Mouse (Mus musculus): ENCODE results near the gene Olfr155. TPM values are rescaled to one million over a fixed set of nuclear protein-coding genes. Genes with fewer than 3 reads are reported as not detected.

Olfr155 gene
- total and polyA plus RNA-seq, 2 experiments: not detected

DNA sequence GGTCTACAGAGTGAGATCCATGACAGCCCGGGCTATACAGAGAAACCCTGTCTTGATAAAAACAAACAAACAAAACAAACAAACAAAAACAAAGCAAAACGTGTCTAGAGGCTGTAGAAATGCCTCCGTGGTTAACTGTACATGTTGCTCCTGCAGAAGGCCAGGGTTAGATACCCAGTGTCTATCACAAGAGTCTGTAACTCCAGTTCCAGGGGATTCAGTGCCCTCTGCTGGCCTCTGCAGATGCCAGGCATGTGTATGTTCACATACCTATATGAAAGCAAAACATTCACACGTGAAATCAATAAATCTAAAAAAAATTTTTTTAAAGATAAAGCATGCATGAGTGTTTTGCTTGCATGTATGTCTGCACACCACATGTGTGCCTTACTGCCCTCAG, 11.9 kb downstream of the Olfr155 start:
- no peak for DNase-seq (ENCODE audit: extremely low read depth, low read depth, low spot score)
- WGBS: 56% methylated on average over 4 of the region's 4 CpGs
- H3K4me1 ChIP-seq (ENCODE audit: control insufficient read depth, insufficient read depth, low read length): no peaks in the 10 kb centered on the region
- H3K36me3 ChIP-seq (ENCODE audit: control insufficient read depth, insufficient read depth, low read length): no peaks in the 10 kb centered on the region
- H3K9ac ChIP-seq (ENCODE audit: low read depth, low read length): no peak overlapping the region
- H3K27ac ChIP-seq (replicated peaks; ENCODE audit: insufficient read depth, low read depth, low read length): no peak overlapping the region
- H3K79me2 ChIP-seq (ENCODE audit: control insufficient read depth, insufficient read depth, low read length): no peaks in the 10 kb centered on the region
- H3K4me3 ChIP-seq (ENCODE audit: insufficient read depth, low read depth, low read length): no peak overlapping the region
- no peaks in the 10 kb centered on the region for H3K27me3 ChIP-seq (ENCODE audit: control insufficient read depth, insufficient read depth, low read length)
- TF ChIP-seq CTCF (IDR thresholded peaks at IDR 0.05; ENCODE audit: low read depth, low read length): no peak
- no peak for TF ChIP-seq POLR2A (IDR thresholded peaks at IDR 0.05; ENCODE audit: extremely low read depth, insufficient read depth, low read length)

DNA sequence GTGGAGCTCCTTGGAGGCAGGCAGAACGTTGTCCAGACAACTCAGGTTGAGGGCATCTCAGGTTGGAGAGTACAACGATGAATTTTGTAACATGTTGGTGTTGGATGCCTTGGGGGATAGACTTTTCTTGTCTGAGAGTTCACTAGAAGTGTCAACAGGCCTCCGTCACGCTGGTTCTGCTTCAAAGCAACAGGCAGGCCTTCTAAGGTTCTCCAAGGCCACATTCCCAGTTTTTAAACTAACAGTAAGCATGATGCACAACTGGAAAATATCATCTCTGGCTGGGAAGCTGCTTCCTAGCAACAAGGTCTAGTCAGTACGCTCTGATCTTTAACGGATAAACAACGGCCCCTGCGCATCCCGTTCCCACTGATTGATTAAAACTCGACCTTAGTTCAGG, 18.5 kb downstream of the Olfr155 start:
- no peak overlapping the region for H3K27ac ChIP-seq (replicated peaks; ENCODE audit: insufficient read depth, low read depth, low read length)
- H3K4me1 ChIP-seq (ENCODE audit: control insufficient read depth, insufficient read depth, low read length): no peaks in the 10 kb centered on the region
- H3K4me3 ChIP-seq (ENCODE audit: insufficient read depth, low read depth, low read length): no peak overlapping the region
- no peak for TF ChIP-seq CTCF (IDR thresholded peaks at IDR 0.05; ENCODE audit: low read depth, low read length)
- no peak for TF ChIP-seq POLR2A (IDR thresholded peaks at IDR 0.05; ENCODE audit: extremely low read depth, insufficient read depth, low read length)
- no peaks in the 10 kb centered on the region for H3K27me3 ChIP-seq (ENCODE audit: control insufficient read depth, insufficient read depth, low read length)
- no peak for DNase-seq (ENCODE audit: extremely low read depth, low read depth, low spot score)
- H3K36me3 ChIP-seq (ENCODE audit: control insufficient read depth, insufficient read depth, low read length): no peaks in the 10 kb centered on the region
- WGBS: 90% methylated on average over 10 of the region's 10 CpGs
- no peaks in the 10 kb centered on the region for H3K79me2 ChIP-seq (ENCODE audit: control insufficient read depth, insufficient read depth, low read length)
- H3K9ac ChIP-seq (ENCODE audit: low read depth, low read length): no peak overlapping the region

DNA sequence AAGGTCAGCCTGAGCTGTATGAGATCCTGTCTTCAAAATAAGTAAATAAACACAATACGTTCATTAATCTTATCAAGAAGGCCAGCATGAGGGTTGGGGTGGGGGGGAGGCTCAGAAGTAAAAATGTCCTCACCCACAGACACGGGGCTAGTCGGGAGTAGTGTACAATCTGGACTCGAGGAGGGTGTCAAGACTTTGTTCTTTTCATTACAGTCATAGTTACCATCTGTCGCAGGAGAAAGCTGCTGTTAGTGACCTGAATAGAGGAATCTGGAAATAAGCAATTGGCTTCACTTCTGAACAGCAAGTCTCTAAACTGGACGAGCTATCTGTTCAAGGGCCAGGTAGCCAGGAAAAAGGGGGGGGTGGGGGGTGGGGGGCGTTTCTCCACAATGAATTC, 23.1 kb downstream of the Olfr155 start:
- H3K4me1 ChIP-seq (ENCODE audit: control insufficient read depth, insufficient read depth, low read length): peaks cover 2% of the 10 kb centered on the region; the same call in 1 of the 2 replicates
- no peaks in the 10 kb centered on the region for H3K36me3 ChIP-seq (ENCODE audit: control insufficient read depth, insufficient read depth, low read length)
- no peak overlapping the region for H3K27ac ChIP-seq (replicated peaks; ENCODE audit: insufficient read depth, low read depth, low read length)
- H3K79me2 ChIP-seq (ENCODE audit: control insufficient read depth, insufficient read depth, low read length): no peaks in the 10 kb centered on the region
- TF ChIP-seq CTCF (IDR thresholded peaks at IDR 0.05; ENCODE audit: low read depth, low read length) (no peak), POLR2A (IDR thresholded peaks at IDR 0.05; ENCODE audit: extremely low read depth, insufficient read depth, low read length) (no peak)
- no peak overlapping the region for H3K4me3 ChIP-seq (ENCODE audit: insufficient read depth, low read depth, low read length)
- H3K27me3 ChIP-seq (ENCODE audit: control insufficient read depth, insufficient read depth, low read length): no peaks in the 10 kb centered on the region
- 53% methylated on average over 7 of the region's 7 CpGs for WGBS
- no peak for DNase-seq (ENCODE audit: extremely low read depth, low read depth, low spot score)
- no peak overlapping the region for H3K9ac ChIP-seq (ENCODE audit: low read depth, low read length)

DNA sequence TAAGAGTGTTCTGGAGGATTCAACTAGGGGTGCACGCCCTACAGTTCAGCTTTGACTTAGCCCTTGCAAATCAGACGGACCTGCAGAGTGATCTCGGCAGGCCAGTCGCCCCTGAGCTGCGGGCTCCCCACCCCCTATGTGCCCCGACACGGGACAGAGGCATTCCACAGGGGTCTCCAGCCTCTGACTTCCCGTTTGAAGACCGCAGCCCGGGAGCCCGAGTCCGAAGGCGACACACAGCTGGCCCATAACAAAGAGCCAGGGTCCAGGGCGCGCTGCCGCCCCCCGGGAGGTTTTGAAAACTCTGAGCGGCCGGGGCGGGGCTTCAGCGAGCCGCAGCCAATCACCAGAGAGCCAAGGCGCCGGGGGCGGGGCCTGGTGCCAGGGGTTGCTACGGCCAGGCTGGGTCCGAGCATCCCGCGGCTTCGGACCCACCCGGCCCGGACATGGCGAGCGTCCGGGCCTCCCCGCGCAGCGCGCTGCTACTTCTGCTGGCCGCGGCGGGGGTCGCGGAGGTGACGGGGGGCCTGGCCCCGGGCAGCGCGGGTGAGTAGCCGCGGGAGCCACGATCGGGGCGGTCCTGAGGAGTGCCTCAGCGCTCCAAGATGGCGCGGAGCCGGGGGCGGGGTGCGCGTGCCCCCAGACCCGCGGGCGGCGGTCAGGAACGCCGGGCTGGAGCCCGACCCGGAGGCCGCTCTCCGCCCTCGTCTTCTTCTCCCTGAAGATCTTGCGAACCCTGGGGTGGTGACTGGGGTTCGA, 24.0 kb downstream of the Olfr155 start, which contains the start of gene Reck:
Gene Reck (plus strand): TSS at position 371 of the 759 bp plus-strand sequence.
- no peak for TF ChIP-seq CTCF (IDR thresholded peaks at IDR 0.05; ENCODE audit: low read depth, low read length)
- TF ChIP-seq POLR2A (IDR thresholded peaks at IDR 0.05; ENCODE audit: extremely low read depth, insufficient read depth, low read length): no peak
- Histone ChIP-seq H3K79me2 (ENCODE audit: control insufficient read depth, insufficient read depth, low read length) (no peaks in the 10 kb centered on the region), H3K4me1 (ENCODE audit: control insufficient read depth, insufficient read depth, low read length) (peaks cover 2% of the 10 kb centered on the region; the same call in 1 of the 2 replicates), H3K9ac (ENCODE audit: low read depth, low read length) (peak within 1 kb of the TSS; percentile 74), H3K4me3 (ENCODE audit: insufficient read depth, low read depth, low read length) (peak within 1 kb of the TSS; percentile 78), H3K36me3 (ENCODE audit: control insufficient read depth, insufficient read depth, low read length) (no peaks in the 10 kb centered on the region), H3K27ac (replicated peaks; ENCODE audit: insufficient read depth, low read depth, low read length) (peak within 1 kb of the TSS; percentile 30), H3K27me3 (ENCODE audit: control insufficient read depth, insufficient read depth, low read length) (no peaks in the 10 kb centered on the region)
- DNase-seq (ENCODE audit: extremely low read depth, low read depth, low spot score): peak; percentile 31
- 1% methylated on average over 73 of the region's 73 CpGs for WGBS

DNA sequence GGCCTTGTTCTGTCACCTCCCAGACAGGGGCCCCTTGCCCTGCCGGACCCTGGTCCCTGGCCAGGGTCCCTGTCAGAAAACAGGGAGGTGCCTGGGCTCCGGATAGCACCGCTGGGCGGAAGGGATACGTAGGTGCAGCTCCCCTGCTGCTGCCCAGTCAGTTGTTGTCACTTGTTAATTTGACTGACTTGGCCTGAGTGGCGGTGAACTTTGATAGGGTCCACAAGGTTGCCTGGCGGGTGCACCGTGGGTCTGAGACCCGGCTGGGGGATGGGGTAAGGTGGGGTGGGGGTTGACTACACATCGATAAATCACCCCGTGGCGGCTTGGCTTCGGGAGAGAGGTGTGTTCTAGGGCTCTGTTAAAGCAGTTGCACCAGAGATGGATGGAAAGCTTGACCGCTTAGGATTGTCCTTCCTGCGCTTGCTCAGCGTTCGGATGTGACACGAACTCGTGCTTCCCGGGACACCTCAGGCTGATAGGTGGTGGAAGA, 24.6 kb downstream of the Olfr155 start:
- peak; percentile 73 for DNase-seq (ENCODE audit: extremely low read depth, low read depth, low spot score)
- no peak for TF ChIP-seq POLR2A (IDR thresholded peaks at IDR 0.05; ENCODE audit: extremely low read depth, insufficient read depth, low read length)
- TF ChIP-seq CTCF (IDR thresholded peaks at IDR 0.05; ENCODE audit: low read depth, low read length): 0 out of 2 replicates have a peak, but pooled peaks have one; percentile 20
- 2% methylated on average over 20 of the region's 20 CpGs for WGBS

DNA sequence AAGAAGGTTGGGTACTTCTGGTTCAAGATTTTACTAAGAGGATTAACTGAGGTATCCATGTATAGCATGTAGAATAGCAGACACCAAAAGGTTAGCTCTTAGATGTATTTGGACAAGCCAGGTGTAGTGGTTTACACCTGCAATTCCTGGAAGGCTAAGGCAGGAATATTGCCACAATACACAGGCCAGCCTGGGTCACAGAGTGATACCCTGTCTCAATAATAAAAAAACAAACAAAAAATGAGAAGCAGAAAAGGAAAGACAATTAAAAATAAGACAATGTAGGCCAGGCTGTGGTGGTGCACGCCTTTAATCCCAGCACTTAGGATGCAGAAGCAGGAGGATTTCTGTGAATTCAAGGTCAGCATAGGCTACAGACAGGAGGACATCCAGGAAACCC, 25.9 kb downstream of the Olfr155 start:
- WGBS: 98% methylated on average over 1 of the region's 1 CpGs
- Histone ChIP-seq H3K79me2 (ENCODE audit: control insufficient read depth, insufficient read depth, low read length) (no peaks in the 10 kb centered on the region; the same call in 1 of the 2 replicates), H3K27ac (replicated peaks; ENCODE audit: insufficient read depth, low read depth, low read length) (no peak overlapping the region), H3K4me3 (ENCODE audit: insufficient read depth, low read depth, low read length) (no peak overlapping the region), H3K36me3 (ENCODE audit: control insufficient read depth, insufficient read depth, low read length) (no peaks in the 10 kb centered on the region), H3K4me1 (ENCODE audit: control insufficient read depth, insufficient read depth, low read length) (peaks cover 2% of the 10 kb centered on the region; the same call in 1 of the 2 replicates), H3K9ac (ENCODE audit: low read depth, low read length) (no peak overlapping the region), H3K27me3 (ENCODE audit: control insufficient read depth, insufficient read depth, low read length) (no peaks in the 10 kb centered on the region)
- DNase-seq (ENCODE audit: extremely low read depth, low read depth, low spot score): peak; percentile 7
- TF ChIP-seq CTCF (IDR thresholded peaks at IDR 0.05; ENCODE audit: low read depth, low read length) (no peak), POLR2A (IDR thresholded peaks at IDR 0.05; ENCODE audit: extremely low read depth, insufficient read depth, low read length) (no peak)

More for the DNA sequence above, 24.6 kb downstream of the Olfr155 start:
- Histone ChIP-seq H3K9ac (ENCODE audit: low read depth, low read length) (peak overlapping the region; percentile 74), H3K36me3 (ENCODE audit: control insufficient read depth, insufficient read depth, low read length) (no peaks in the 10 kb centered on the region), H3K4me3 (ENCODE audit: insufficient read depth, low read depth, low read length) (peak overlapping the region; percentile 78), H3K27me3 (ENCODE audit: control insufficient read depth, insufficient read depth, low read length) (no peaks in the 10 kb centered on the region), H3K4me1 (ENCODE audit: control insufficient read depth, insufficient read depth, low read length) (peaks cover 2% of the 10 kb centered on the region; the same call in 1 of the 2 replicates), H3K27ac (replicated peaks; ENCODE audit: insufficient read depth, low read depth, low read length) (peak overlapping the region; percentile 30), H3K79me2 (ENCODE audit: control insufficient read depth, insufficient read depth, low read length) (no peaks in the 10 kb centered on the region; the same call in 1 of the 2 replicates)

All from liver, adult 2 months (tissue).